Mouse (Mus musculus) heart, adult 2 months (tissue): ENCODE results near the gene Spg21.

ENCODE experiments used
- CTCF ChIP-seq: fragments of 200-600 bp; IDR thresholded peaks from 2 replicates; pipeline ENCODE4 v1.8.1; 2022; ENCODE audit warnings: antibody characterized with exemption, mild to moderate bottlenecking, moderate library complexity
- EP300 ChIP-seq: fragments of 200-500 bp; IDR thresholded peaks from 2 replicates; pipeline ENCODE4 v1.6.1; 2011; ENCODE audit warnings: low read depth, low read length, control low read depth; ENCODE audit not compliant: insufficient read depth

- TF ChIP-seq CTCF (no peak), EP300 (no peak)
Observed at GRCm38 (mm10) chr9:65519807-65520504, 59.2 kb downstream of the Spg21 start, which contains the start of gene Ankdd1a.
